Mouse (Mus musculus): ENCODE measurements around the gene Rnf227. TPM values are rescaled to one million over a fixed set of nuclear protein-coding genes. Genes with fewer than 3 reads are reported as not detected.

Rnf227 gene
- polyA plus RNA-seq, 1 experiment from 2014 or later, result 7.9 TPM

GRCm38 (mm10) chr11:69327157-69327442 lies 13.2 kb upstream of the Rnf227 start:
- Histone ChIP-seq H3K4me1 (replicated peaks; ENCODE audit: control insufficient read depth, insufficient read depth, low read length) (0 out of 2 replicates have a peak, but pooled peaks cover 2% of the 10 kb centered on the region), H3K9ac (ENCODE audit: low read depth, low read length) (no peak overlapping the region), H3K27ac (ENCODE audit: low read depth, low read length) (no peak overlapping the region), H3K9me3 (ENCODE audit: control insufficient read depth) (no peaks in the 10 kb centered on the region), H3K27me3 (replicated peaks; ENCODE audit: control insufficient read depth, insufficient read depth, low read length) (peaks cover 5% of the 10 kb centered on the region; the same call in 1 of the 2 replicates), H3K4me3 (ENCODE audit: low read depth, low read length) (no peak overlapping the region), H3K4me2 (replicated peaks; ENCODE audit: low read depth) (no peak overlapping the region), H3K36me3 (ENCODE audit: control insufficient read depth, insufficient read depth) (no peaks in the 10 kb centered on the region)
- 27% methylated on average over 9 of the region's 9 CpGs for WGBS
- 0 out of 2 replicates have a peak, but pooled peaks have one; percentile 9 for TF ChIP-seq CTCF (IDR thresholded peaks at IDR 0.05; ENCODE audit: low read depth)
- ATAC-seq, result no peak

- H3K27me3 ChIP-seq (replicated peaks; ENCODE audit: control insufficient read depth, insufficient read depth, low read length), result peaks cover 5% of the 10 kb centered on the region; the same call in 1 of the 2 replicates
- 56% methylated on average over 6 of the region's 6 CpGs for WGBS
Observed at GRCm38 (mm10) chr11:69327648-69328047, 12.6 kb upstream of the Rnf227 start.

GRCm38 (mm10) chr11:69328517-69328916 lies 11.7 kb upstream of the Rnf227 start:
- no peak overlapping the region for H3K4me3 ChIP-seq (ENCODE audit: low read depth, low read length)
- H3K36me3 ChIP-seq (ENCODE audit: control insufficient read depth, insufficient read depth), result no peaks in the 10 kb centered on the region
- H3K4me1 ChIP-seq (replicated peaks; ENCODE audit: control insufficient read depth, insufficient read depth, low read length), result peaks cover 8% of the 10 kb centered on the region; the same call in 1 of the 2 replicates
- no peak overlapping the region for H3K27ac ChIP-seq (ENCODE audit: low read depth, low read length)
- peaks cover 5% of the 10 kb centered on the region; the same call in 1 of the 2 replicates for H3K27me3 ChIP-seq (replicated peaks; ENCODE audit: control insufficient read depth, insufficient read depth, low read length)
- H3K9ac ChIP-seq (ENCODE audit: low read depth, low read length), result no peak overlapping the region
- ATAC-seq, result no peak
- TF ChIP-seq CTCF (IDR thresholded peaks at IDR 0.05; ENCODE audit: low read depth), result no peak
- H3K4me2 ChIP-seq (replicated peaks; ENCODE audit: low read depth), result no peak overlapping the region
- 91% methylated on average over 6 of the region's 6 CpGs for WGBS
- H3K9me3 ChIP-seq (ENCODE audit: control insufficient read depth), result no peaks in the 10 kb centered on the region

More at GRCm38 (mm10) chr11:69327648-69328047, 12.6 kb upstream of the Rnf227 start:
- Histone ChIP-seq H3K36me3 (ENCODE audit: control insufficient read depth, insufficient read depth) (no peaks in the 10 kb centered on the region), H3K9ac (ENCODE audit: low read depth, low read length) (no peak overlapping the region), H3K4me2 (replicated peaks; ENCODE audit: low read depth) (no peak overlapping the region), H3K4me3 (ENCODE audit: low read depth, low read length) (no peak overlapping the region), H3K9me3 (ENCODE audit: control insufficient read depth) (no peaks in the 10 kb centered on the region), H3K27ac (ENCODE audit: low read depth, low read length) (no peak overlapping the region), H3K4me1 (replicated peaks; ENCODE audit: control insufficient read depth, insufficient read depth, low read length) (peaks cover 6% of the 10 kb centered on the region; the same call in 1 of the 2 replicates)
- no peak for ATAC-seq
- no peak for TF ChIP-seq CTCF (IDR thresholded peaks at IDR 0.05; ENCODE audit: low read depth)

GRCm38 (mm10) chr11:69331152-69331551 lies 9.1 kb upstream of the Rnf227 start:
- Histone ChIP-seq H3K9ac (ENCODE audit: low read depth, low read length) (no peak overlapping the region), H3K27ac (ENCODE audit: low read depth, low read length) (no peak overlapping the region), H3K27me3 (replicated peaks; ENCODE audit: control insufficient read depth, insufficient read depth, low read length) (peaks cover 5% of the 10 kb centered on the region; the same call in 1 of the 2 replicates), H3K4me1 (replicated peaks; ENCODE audit: control insufficient read depth, insufficient read depth, low read length) (peaks cover 8% of the 10 kb centered on the region; the same call in 1 of the 2 replicates), H3K4me2 (replicated peaks; ENCODE audit: low read depth) (no peak overlapping the region), H3K36me3 (ENCODE audit: control insufficient read depth, insufficient read depth) (no peaks in the 10 kb centered on the region), H3K4me3 (ENCODE audit: low read depth, low read length) (no peak overlapping the region), H3K9me3 (ENCODE audit: control insufficient read depth) (no peaks in the 10 kb centered on the region)
- no peak for TF ChIP-seq CTCF (IDR thresholded peaks at IDR 0.05; ENCODE audit: low read depth)
- no peak for ATAC-seq
- WGBS, result 84% methylated on average over 6 of the region's 6 CpGs

- H3K9me3 ChIP-seq (ENCODE audit: control insufficient read depth), result no peaks in the 10 kb centered on the region
- no peaks in the 10 kb centered on the region for H3K36me3 ChIP-seq (ENCODE audit: control insufficient read depth, insufficient read depth)
- H3K27ac ChIP-seq (ENCODE audit: low read depth, low read length), result peak overlapping the region; percentile 41; the same call in 1 of the 2 replicates
- peak overlapping the region; percentile 53 for H3K9ac ChIP-seq (ENCODE audit: low read depth, low read length)
- TF ChIP-seq CTCF (IDR thresholded peaks at IDR 0.05; ENCODE audit: low read depth), result no peak
- H3K4me2 ChIP-seq (replicated peaks; ENCODE audit: low read depth), result peak overlapping the region; percentile 79
- H3K4me3 ChIP-seq (ENCODE audit: low read depth, low read length), result peak overlapping the region; percentile 55
- peak; percentile 66 for ATAC-seq
- peaks cover 8% of the 10 kb centered on the region; the same call in 1 of the 2 replicates for H3K4me1 ChIP-seq (replicated peaks; ENCODE audit: control insufficient read depth, insufficient read depth, low read length)
- WGBS, result under 1% methylated on average over 24 of the region's 24 CpGs
- H3K27me3 ChIP-seq (replicated peaks; ENCODE audit: control insufficient read depth, insufficient read depth, low read length), result peaks cover 3% of the 10 kb centered on the region; the same call in 1 of the 2 replicates
Observed at GRCm38 (mm10) chr11:69331929-69332405, 8.3 kb upstream of the Rnf227 start.

- Histone ChIP-seq H3K9ac (ENCODE audit: low read depth, low read length) (peak overlapping the region; percentile 53), H3K27ac (ENCODE audit: low read depth, low read length) (peak overlapping the region; percentile 41; the same call in 1 of the 2 replicates), H3K4me1 (replicated peaks; ENCODE audit: control insufficient read depth, insufficient read depth, low read length) (peaks cover 8% of the 10 kb centered on the region; the same call in 1 of the 2 replicates), H3K4me3 (ENCODE audit: low read depth, low read length) (no peak overlapping the region; the same call in 1 of the 2 replicates), H3K36me3 (ENCODE audit: control insufficient read depth, insufficient read depth) (no peaks in the 10 kb centered on the region), H3K4me2 (replicated peaks; ENCODE audit: low read depth) (peak overlapping the region; percentile 79), H3K27me3 (replicated peaks; ENCODE audit: control insufficient read depth, insufficient read depth, low read length) (no peaks in the 10 kb centered on the region), H3K9me3 (ENCODE audit: control insufficient read depth) (no peaks in the 10 kb centered on the region)
- TF ChIP-seq CTCF (IDR thresholded peaks at IDR 0.05; ENCODE audit: low read depth), result no peak
- peak; percentile 49 for ATAC-seq
- WGBS, result 20% methylated on average over 8 of the region's 8 CpGs
Observed at GRCm38 (mm10) chr11:69332713-69333253, 7.5 kb upstream of the Rnf227 start.
